Mouse (Mus musculus): ENCODE data around the gene Net1.

DNA sequence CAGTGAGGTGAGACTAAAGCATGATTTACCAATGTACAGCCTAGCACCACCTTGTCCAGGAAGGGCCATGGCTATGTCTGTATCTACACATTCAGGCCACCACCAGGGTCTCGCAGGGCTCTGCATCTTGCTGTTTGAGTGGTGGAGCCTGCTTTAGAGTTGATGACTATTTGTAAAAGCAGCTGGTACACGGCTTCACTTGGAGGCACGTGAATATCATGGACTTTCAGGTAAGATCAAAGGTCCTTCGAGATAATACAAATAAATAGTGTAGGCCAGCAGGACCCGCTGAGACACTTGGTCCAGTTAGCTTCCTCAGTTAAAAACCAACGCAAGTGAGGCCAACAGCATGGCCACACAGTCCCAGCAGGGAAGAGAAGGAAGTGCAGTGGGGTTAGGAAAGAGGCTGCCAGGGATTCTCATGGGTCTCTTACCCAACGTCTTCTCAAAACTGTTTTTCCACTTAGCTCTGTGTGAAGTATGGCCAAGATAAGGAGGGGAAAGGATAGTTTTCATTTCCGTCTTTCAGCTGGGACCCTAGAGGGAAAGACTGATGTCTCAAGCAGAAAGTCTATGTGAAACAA lies 22.5 kb downstream of the Net1 start:
- no peak for TF ChIP-seq CTCF (IDR thresholded peaks at IDR 0.05; ENCODE audit: extremely low read depth, insufficient read length, insufficient replicate concordance, low read depth, low read length)
- TF ChIP-seq POLR2A (IDR thresholded peaks at IDR 0.05; ENCODE audit: low read depth, low read length) = peak; percentile 50; the same call in 1 of the 2 replicates

Measured in small intestine, adult 2 months (tissue).